Mouse (Mus musculus): ENCODE results near the gene Psmg4. TPM values are rescaled to one million over a fixed set of nuclear protein-coding genes. Genes with fewer than 3 reads are reported as not detected.

Gene Psmg4
- 113 and 208 TPM in 2 replicates for polyA plus RNA-seq (2012; rRNA removed)

GRCm38 (mm10) chr13:34162491-34163303 is at the start of gene Psmg4:
Gene Psmg4 (plus strand): TSS chr13:34162964.
- DNase-seq (ENCODE audit: low read depth), result peak; percentile 95
- TF ChIP-seq CTCF (IDR thresholded peaks at IDR 0.05; ENCODE audit: borderline replicate concordance, extremely low read depth, insufficient read depth, insufficient read length) (no peak), POLR2A (IDR thresholded peaks at IDR 0.05; ENCODE audit: borderline replicate concordance, extremely low read depth, insufficient read depth, insufficient read length, poor library complexity, severe bottlenecking) (peak; percentile 58; the same call in 1 of the 2 replicates)

GRCm38 (mm10) chr13:34113086-34113485 is 49.7 kb upstream of the Psmg4 start:
- TF ChIP-seq POLR2A (IDR thresholded peaks at IDR 0.05; ENCODE audit: borderline replicate concordance, extremely low read depth, insufficient read depth, insufficient read length, poor library complexity, severe bottlenecking) (no peak), CTCF (IDR thresholded peaks at IDR 0.05; ENCODE audit: borderline replicate concordance, extremely low read depth, insufficient read depth, insufficient read length) (no peak)
- DNase-seq (ENCODE audit: low read depth), result no peak

GRCm38 (mm10) chr13:34114654-34115053 is 48.1 kb upstream of the Psmg4 start:
- DNase-seq (ENCODE audit: low read depth), result no peak
- TF ChIP-seq POLR2A (IDR thresholded peaks at IDR 0.05; ENCODE audit: borderline replicate concordance, extremely low read depth, insufficient read depth, insufficient read length, poor library complexity, severe bottlenecking) (no peak), CTCF (IDR thresholded peaks at IDR 0.05; ENCODE audit: borderline replicate concordance, extremely low read depth, insufficient read depth, insufficient read length) (no peak)

- no peak for DNase-seq (ENCODE audit: low read depth)
- TF ChIP-seq POLR2A (IDR thresholded peaks at IDR 0.05; ENCODE audit: borderline replicate concordance, extremely low read depth, insufficient read depth, insufficient read length, poor library complexity, severe bottlenecking) (no peak), CTCF (IDR thresholded peaks at IDR 0.05; ENCODE audit: borderline replicate concordance, extremely low read depth, insufficient read depth, insufficient read length) (no peak)
Measured at GRCm38 (mm10) chr13:34116508-34116907, 46.3 kb upstream of the Psmg4 start.

GRCm38 (mm10) chr13:34118816-34119215 is 43.9 kb upstream of the Psmg4 start:
- TF ChIP-seq CTCF (IDR thresholded peaks at IDR 0.05; ENCODE audit: borderline replicate concordance, extremely low read depth, insufficient read depth, insufficient read length), result no peak
- TF ChIP-seq POLR2A (IDR thresholded peaks at IDR 0.05; ENCODE audit: borderline replicate concordance, extremely low read depth, insufficient read depth, insufficient read length, poor library complexity, severe bottlenecking), result no peak

GRCm38 (mm10) chr13:34119406-34119805 is 43.4 kb upstream of the Psmg4 start:
- no peak for DNase-seq (ENCODE audit: low read depth)
- TF ChIP-seq CTCF (IDR thresholded peaks at IDR 0.05; ENCODE audit: borderline replicate concordance, extremely low read depth, insufficient read depth, insufficient read length), result no peak
- no peak for TF ChIP-seq POLR2A (IDR thresholded peaks at IDR 0.05; ENCODE audit: borderline replicate concordance, extremely low read depth, insufficient read depth, insufficient read length, poor library complexity, severe bottlenecking)

More at GRCm38 (mm10) chr13:34118816-34119215, 43.9 kb upstream of the Psmg4 start:
- DNase-seq (ENCODE audit: low read depth), result no peak

GRCm38 (mm10) chr13:34120536-34120935 is 42.2 kb upstream of the Psmg4 start:
- DNase-seq (ENCODE audit: low read depth), result no peak
- TF ChIP-seq CTCF (IDR thresholded peaks at IDR 0.05; ENCODE audit: borderline replicate concordance, extremely low read depth, insufficient read depth, insufficient read length) (no peak), POLR2A (IDR thresholded peaks at IDR 0.05; ENCODE audit: borderline replicate concordance, extremely low read depth, insufficient read depth, insufficient read length, poor library complexity, severe bottlenecking) (no peak)

- no peak for TF ChIP-seq CTCF (IDR thresholded peaks at IDR 0.05; ENCODE audit: borderline replicate concordance, extremely low read depth, insufficient read depth, insufficient read length)
- no peak for TF ChIP-seq POLR2A (IDR thresholded peaks at IDR 0.05; ENCODE audit: borderline replicate concordance, extremely low read depth, insufficient read depth, insufficient read length, poor library complexity, severe bottlenecking)
- no peak for DNase-seq (ENCODE audit: low read depth)
Measured at GRCm38 (mm10) chr13:34125711-34126110, 37.1 kb upstream of the Psmg4 start.

- DNase-seq (ENCODE audit: low read depth), result peak; percentile 53
Measured at GRCm38 (mm10) chr13:34128276-34129114, 34.3 kb upstream of the Psmg4 start.

GRCm38 (mm10) chr13:34129485-34130225 is 33.1 kb upstream of the Psmg4 start:
- peak; percentile 93 for DNase-seq (ENCODE audit: low read depth)
- TF ChIP-seq CTCF (IDR thresholded peaks at IDR 0.05; ENCODE audit: borderline replicate concordance, extremely low read depth, insufficient read depth, insufficient read length) (peak; percentile 26; the same call in 1 of the 2 replicates), POLR2A (IDR thresholded peaks at IDR 0.05; ENCODE audit: borderline replicate concordance, extremely low read depth, insufficient read depth, insufficient read length, poor library complexity, severe bottlenecking) (no peak)

More at GRCm38 (mm10) chr13:34128276-34129114, 34.3 kb upstream of the Psmg4 start:
- TF ChIP-seq POLR2A (IDR thresholded peaks at IDR 0.05; ENCODE audit: borderline replicate concordance, extremely low read depth, insufficient read depth, insufficient read length, poor library complexity, severe bottlenecking), result no peak

All from brain, embryonic 14.5 days (tissue).